Mouse (Mus musculus) hindbrain, embryonic 11.5 days (tissue): ENCODE results near the gene Gm10436. TPM values are rescaled to one million over a fixed set of nuclear protein-coding genes. Genes with fewer than 3 reads are reported as not detected.
"Not testable (repeated sequence)": the region's sequence is repeated elsewhere in the genome, so short reads cannot be mapped to it uniquely, and the experiment has no call there.

Experiments
- ATAC-seq: fragments of 200-750 bp; cut with Nextera tagmentation; 2 replicates; pipeline ENCODE4 v1.8.0; 2017; ENCODE audit warnings: mild to moderate bottlenecking, moderate TSS enrichment, moderate library complexity; ENCODE audit not compliant: low FRiP score
- DNase-seq: peaks from one replicate; pipeline ENCODE4 v3.0.0-alpha.2; 2015; ENCODE audit warnings: low spot score
- H3K27ac ChIP-seq: fragments of 300-500 bp; sonication (generic); 2 replicates; pipeline ENCODE4 v1.5.1; 2014; ENCODE audit warnings: mild to moderate bottlenecking, low read depth, low read length
- H3K27me3 ChIP-seq: fragments of 300-500 bp; sonication (generic); 2 replicates; pipeline ENCODE4 v1.6.1; 2014; ENCODE audit warnings: mild to moderate bottlenecking, low read length, moderate library complexity, mixed read lengths; ENCODE audit not compliant: control insufficient read depth, insufficient read depth
- H3K36me3 ChIP-seq: fragments of 300-500 bp; sonication (generic); 2 replicates; pipeline ENCODE4 v1.6.1; 2014; ENCODE audit warnings: mild to moderate bottlenecking, low read length, moderate library complexity, mixed read lengths; ENCODE audit not compliant: control insufficient read depth, insufficient read depth
- H3K4me1 ChIP-seq: fragments of 300-500 bp; sonication (generic); replicated peaks from 2 replicates; pipeline ENCODE4 v1.6.1; 2014; ENCODE audit warnings: low read length, mixed read lengths; ENCODE audit not compliant: control insufficient read depth, insufficient read depth
- H3K4me2 ChIP-seq: fragments of 300-500 bp; sonication (generic); replicated peaks from 2 replicates; pipeline ENCODE4 v1.6.1; 2014; ENCODE audit warnings: mild to moderate bottlenecking, low read depth, low read length
- H3K4me3 ChIP-seq: fragments of 300-500 bp; sonication (generic); 2 replicates; pipeline ENCODE4 v1.5.1; 2014; ENCODE audit warnings: low read depth, low read length
- H3K9ac ChIP-seq: fragments of 300-500 bp; sonication (generic); 2 replicates; pipeline ENCODE4 v1.6.1; 2014; ENCODE audit warnings: low read depth, low read length
- H3K9me3 ChIP-seq: fragments of 300-500 bp; sonication (generic); 2 replicates; pipeline ENCODE4 v1.6.1; 2016; ENCODE audit warnings: low read length; ENCODE audit not compliant: control insufficient read depth
- WGBS: fragments of 180-500 bp; shearing (Covaris S2); extraction: QIAGEN DNeasy Blood & Tissue Kit; methylation state at CpG from one replicate; pipeline ENCODE4 v1.1.7; 2014; 5-methylcytosine and 5-hydroxymethylcytosine counted together
- polyA plus RNA-seq: library from polyadenylated mRNA; unstranded; fragments of >200 nt; fragmentation: Nextera tagmentation; extraction: Ambion mirVana; gene quantifications from 2 replicates; pipeline ENCODE4 v1.2.1, GENCODE M21; 2014

Gm10436 gene
- polyA plus RNA-seq, result not detected in 2 replicates

DNA sequence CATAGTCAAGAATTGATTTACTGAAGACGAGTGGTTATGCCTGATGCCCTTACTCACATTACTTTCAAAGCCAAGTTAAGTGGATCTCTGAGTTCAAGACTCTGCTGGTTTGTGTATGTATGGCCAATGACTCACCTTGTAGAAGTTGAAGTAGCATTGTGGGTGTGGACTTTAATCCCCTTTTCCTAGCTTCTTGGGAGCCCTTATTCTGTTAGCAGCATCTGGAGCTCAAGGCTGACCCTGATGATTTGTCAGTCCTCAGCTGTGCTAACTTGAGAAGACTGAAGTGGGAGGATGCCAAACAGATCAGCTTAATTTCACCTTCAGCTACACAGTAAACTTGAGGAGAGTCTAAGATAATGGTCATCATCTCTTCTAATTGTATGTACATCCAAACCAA, at the start of gene Gm10436:
Gm10436 (minus strand) TSS at position 101 of the 400 bp plus-strand sequence.
- H3K36me3 ChIP-seq, H3K4me2 ChIP-seq, H3K27me3 ChIP-seq, H3K4me1 ChIP-seq, H3K4me3 ChIP-seq, H3K9me3 ChIP-seq, DNase-seq, ATAC-seq, H3K27ac ChIP-seq, H3K9ac ChIP-seq: not testable (repeated sequence)
- 85% methylated on average over 1 of the region's 1 CpGs for WGBS

DNA sequence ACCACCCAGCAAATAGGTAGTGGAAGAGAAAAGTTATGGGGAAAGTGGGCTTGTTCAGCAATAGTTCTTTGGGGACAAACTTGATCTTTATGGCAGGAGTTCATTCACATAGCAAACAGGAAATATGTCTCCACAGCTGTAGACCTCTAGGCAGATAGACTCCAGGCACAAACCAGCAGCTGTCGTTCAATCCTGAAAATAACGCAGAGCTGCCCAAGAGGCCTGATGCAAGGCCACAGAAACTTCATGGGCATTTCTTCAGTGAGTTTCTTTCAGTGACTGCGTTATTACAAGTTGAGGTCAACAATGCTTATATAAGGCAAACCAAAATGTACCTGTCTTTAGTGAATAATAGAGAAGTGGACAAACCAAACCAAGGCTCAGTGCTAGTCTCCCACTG, 37.5 kb upstream of the Gm10436 start:
- Histone ChIP-seq H3K4me2 (no peak overlapping the region), H3K27ac (no peak overlapping the region), H3K4me3 (no peak overlapping the region), H3K4me1 (no peaks in the 10 kb centered on the region), H3K36me3 (no peaks in the 10 kb centered on the region), H3K9ac (no peak overlapping the region), H3K27me3 (no peaks in the 10 kb centered on the region), H3K9me3 (no peaks in the 10 kb centered on the region)
- DNase-seq (no peak), ATAC-seq (no peak)
- 97% methylated on average over 3 of the region's 3 CpGs for WGBS

DNA sequence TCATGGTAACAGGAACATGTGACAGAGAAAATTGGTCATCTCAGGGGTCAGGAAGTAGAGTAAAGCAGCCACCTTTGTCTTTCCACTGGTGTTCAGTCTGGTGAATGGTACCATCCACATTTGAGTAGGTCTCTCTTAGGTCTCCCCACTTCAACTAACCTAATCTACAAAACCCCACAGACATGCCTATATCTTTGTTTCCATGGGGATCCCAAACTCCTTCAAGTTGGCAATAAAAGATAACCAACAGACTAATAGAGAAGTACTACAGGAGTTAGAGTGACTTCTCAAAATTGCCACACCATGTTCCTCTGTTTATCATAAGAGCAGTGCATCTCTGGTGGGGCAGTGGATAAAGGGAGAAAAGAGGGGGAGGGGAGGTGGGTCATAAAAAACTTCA, 36.2 kb upstream of the Gm10436 start:
- H3K4me3 ChIP-seq, H3K9ac ChIP-seq, H3K4me1 ChIP-seq, DNase-seq, ATAC-seq, H3K36me3 ChIP-seq, H3K4me2 ChIP-seq, H3K27me3 ChIP-seq, H3K9me3 ChIP-seq, H3K27ac ChIP-seq: not testable (repeated sequence)

DNA sequence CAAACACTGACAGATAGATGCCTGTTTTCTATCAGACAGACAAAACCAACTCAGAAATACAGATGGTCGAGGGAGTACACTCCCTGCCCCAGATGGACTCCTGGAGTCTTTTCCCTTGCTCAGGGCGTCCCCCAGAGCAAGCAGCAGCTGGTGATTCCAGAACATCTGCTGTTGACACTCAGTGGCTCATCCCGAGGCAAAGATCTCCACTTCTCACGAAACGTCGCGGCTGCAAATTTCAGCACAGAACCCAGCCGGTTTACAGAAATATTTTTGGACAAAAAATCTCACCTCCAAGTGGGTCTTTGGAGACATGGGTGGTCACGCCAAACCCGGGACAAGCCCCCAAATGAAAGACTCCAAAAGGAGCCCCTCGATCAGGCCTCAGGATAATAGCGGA, 32.7 kb upstream of the Gm10436 start:
- no peak for ATAC-seq
- Histone ChIP-seq H3K9ac (no peak overlapping the region), H3K27me3 (no peaks in the 10 kb centered on the region), H3K36me3 (no peaks in the 10 kb centered on the region), H3K9me3 (no peaks in the 10 kb centered on the region), H3K4me1 (no peaks in the 10 kb centered on the region), H3K4me2 (no peak overlapping the region), H3K27ac (no peak overlapping the region), H3K4me3 (no peak overlapping the region)
- 89% methylated on average over 12 of the region's 12 CpGs for WGBS
- DNase-seq, result no peak

DNA sequence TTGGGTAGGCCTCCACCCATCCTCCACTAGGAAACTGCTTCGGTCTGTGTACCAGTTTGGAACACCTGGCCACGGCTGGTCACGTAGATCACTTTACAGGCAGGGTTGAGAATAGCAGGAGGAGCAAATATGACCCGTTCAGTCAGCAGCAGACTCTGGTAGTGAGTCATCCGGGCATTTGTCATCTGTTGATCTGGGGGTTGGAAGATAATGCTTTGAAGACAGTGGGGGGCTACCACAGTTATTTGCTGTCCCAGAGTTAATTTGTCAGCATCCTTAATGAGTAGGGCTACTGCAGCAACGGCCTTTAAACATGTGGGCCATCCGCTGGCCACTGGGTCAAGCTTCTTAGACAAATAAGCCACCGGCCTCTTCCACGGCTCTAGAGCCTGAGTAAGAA, 29.6 kb upstream of the Gm10436 start:
- not testable (repeated sequence) for DNase-seq, H3K27me3 ChIP-seq, ATAC-seq, H3K9me3 ChIP-seq, H3K4me2 ChIP-seq, H3K36me3 ChIP-seq, H3K4me3 ChIP-seq, H3K9ac ChIP-seq, H3K27ac ChIP-seq, H3K4me1 ChIP-seq
- 91% methylated on average over 9 of the region's 9 CpGs for WGBS

DNA sequence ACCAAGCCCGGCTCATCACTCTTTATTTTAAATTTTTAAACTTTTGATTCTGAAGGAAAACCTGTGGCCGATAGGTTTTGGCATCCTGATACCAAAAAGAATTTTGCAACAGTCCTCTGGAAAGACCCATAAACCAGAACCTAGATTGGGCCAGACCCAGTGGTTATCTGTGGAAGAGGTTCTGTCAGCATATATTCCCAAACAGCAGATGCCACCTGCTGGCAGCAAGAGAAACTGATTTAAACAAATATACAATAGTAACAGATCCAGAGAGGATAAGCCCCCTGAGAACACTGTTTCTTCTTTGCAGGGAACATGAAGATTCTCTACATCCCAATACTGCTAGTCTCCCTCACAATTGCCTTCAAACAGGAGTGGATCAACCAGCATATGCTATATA, 20.9 kb upstream of the Gm10436 start:
- no peak overlapping the region for H3K9ac ChIP-seq
- ATAC-seq (no peak), DNase-seq (no peak)
- H3K9me3 ChIP-seq, result no peaks in the 10 kb centered on the region
- H3K27ac ChIP-seq, result no peak overlapping the region
- H3K4me1 ChIP-seq, result no peaks in the 10 kb centered on the region
- H3K27me3 ChIP-seq, result no peaks in the 10 kb centered on the region
- H3K4me2 ChIP-seq, result no peak overlapping the region
- H3K36me3 ChIP-seq, result no peaks in the 10 kb centered on the region
- 98% methylated on average over 2 of the region's 2 CpGs for whole genome bisulfite sequencing
- H3K4me3 ChIP-seq, result no peak overlapping the region

Other genes with a start within 250 kb of the Gm10436 start
- gene Gm2042, start 228.0 kb downstream of the Gm10436 start, polyA plus RNA-seq, result not detected in 2 replicates
- not detected in 2 replicates for gene Gm2075, start 170.3 kb downstream of the Gm10436 start, polyA plus RNA-seq
- gene Gm6803, start 163.3 kb downstream of the Gm10436 start, polyA plus RNA-seq, result not detected in 2 replicates
- gene Gm2056, start 155.1 kb downstream of the Gm10436 start, polyA plus RNA-seq, result not detected in 2 replicates
- gene Gm16368, start 98.4 kb downstream of the Gm10436 start, polyA plus RNA-seq, result not detected in 2 replicates
- gene Gm8332, start 68.0 kb upstream of the Gm10436 start, polyA plus RNA-seq, result not detected in 2 replicates
- gene Gm5662, start 92.4 kb upstream of the Gm10436 start, polyA plus RNA-seq, result not detected in 2 replicates
- gene Gm5039, start 141.9 kb upstream of the Gm10436 start, polyA plus RNA-seq, result not detected in 2 replicates
- gene Adck1, start 178.4 kb upstream of the Gm10436 start, polyA plus RNA-seq, result 11.1 and 11.2 TPM in 2 replicates